Mouse (Mus musculus) megakaryocyte, adult 5-6 weeks (primary cell): ENCODE data around the gene Kcnv2. TPM values are rescaled to one million over a fixed set of nuclear protein-coding genes. Genes with fewer than 3 reads are reported as not detected.

Source experiments
- ATAC-seq: 2 replicates; pipeline ENCODE4 v1.8.0; 2016; ENCODE audit warnings: mild to moderate bottlenecking, inconsistent platforms; ENCODE audit not compliant: poor library complexity, severe bottlenecking
- total RNA-seq, 2 experiments: library from RNA; stranded (forward) in 1 of 2; stranded (reverse) in 1 of 2; fragments of 153-499, 151-499 nt in 1 of 2; fragments of 221-1000, 200-1000 nt in 1 of 2; gene quantifications; 2 replicates each; pipeline versions ENCODE4 v1.2.3 to v1.2.4; 2015 to 2017

The Kcnv2 gene
- total RNA-seq, 2 experiments from 2014 or later: not detected

GRCm38 (mm10) chr19:27363891-27364290 is 41.5 kb downstream of the Kcnv2 start:
- ATAC-seq: no peak

- ATAC-seq: no peak
Observed at GRCm38 (mm10) chr19:27364521-27364931, 42.1 kb downstream of the Kcnv2 start.

GRCm38 (mm10) chr19:27366113-27366746 is 43.8 kb downstream of the Kcnv2 start:
- no peak for ATAC-seq

- ATAC-seq: no peak
Observed at GRCm38 (mm10) chr19:27369461-27370135, 47.2 kb downstream of the Kcnv2 start.

- no peak for ATAC-seq
Observed at GRCm38 (mm10) chr19:27370174-27370573, 47.8 kb downstream of the Kcnv2 start.

GRCm38 (mm10) chr19:27370784-27371183 is 48.4 kb downstream of the Kcnv2 start:
- no peak for ATAC-seq

GRCm38 (mm10) chr19:27379712-27380401 is 57.5 kb downstream of the Kcnv2 start:
- ATAC-seq: no peak

GRCm38 (mm10) chr19:27382131-27382530 is 59.7 kb downstream of the Kcnv2 start:
- no peak for ATAC-seq

GRCm38 (mm10) chr19:27383266-27383665 is 60.9 kb downstream of the Kcnv2 start:
- no peak for ATAC-seq

- ATAC-seq: no peak
Observed at GRCm38 (mm10) chr19:27385304-27385703, 62.9 kb downstream of the Kcnv2 start.

Other genes with a start within 250 kb of the Kcnv2 start
- gene Vldlr, start 106.1 kb upstream of the Kcnv2 start, total RNA-seq (2015): not detected in 2 replicates
- not detected in 2 replicates for gene Vldlr, start 106.1 kb upstream of the Kcnv2 start, total RNA-seq (2017)
- 80.8 and 90.7 TPM in 2 replicates for gene Pum3, start 107.2 kb downstream of the Kcnv2 start, total RNA-seq (2015)
- 49.7 and 52.8 TPM in 2 replicates for gene Pum3, start 107.2 kb downstream of the Kcnv2 start, total RNA-seq (2017)